Mouse (Mus musculus): ENCODE measurements at regions not wholly inside any gene's neighbourhood (a gene's known extent, or its start where the extent isn't known, plus 50 kb on each side); places are given as distances from the start of the nearest gene placed in this dataset.

GRCm38 (mm10) chr8:91987854-91988253 lies 186.0 kb upstream of the Irx3 start:
- no peak overlapping the region for H3K4me3 ChIP-seq (ENCODE audit: insufficient read depth, low read length)
- H3K27ac ChIP-seq (ENCODE audit: insufficient read depth, low read length): no peak overlapping the region
- no peaks in the 10 kb centered on the region for H3K4me1 ChIP-seq (ENCODE audit: control insufficient read depth, insufficient read depth, low read length)
- TF ChIP-seq POLR2A (IDR thresholded peaks at IDR 0.05; ENCODE audit: extremely low read depth, insufficient read depth, low read length): no peak
- TF ChIP-seq CTCF (IDR thresholded peaks at IDR 0.05; ENCODE audit: extremely low read depth, insufficient read depth, low read length): no peak

GRCm38 (mm10) chr8:91983171-91983570 lies 181.3 kb upstream of the Irx3 start:
- Histone ChIP-seq H3K4me3 (ENCODE audit: insufficient read depth, low read length) (no peak overlapping the region), H3K4me1 (ENCODE audit: control insufficient read depth, insufficient read depth, low read length) (no peaks in the 10 kb centered on the region), H3K27ac (ENCODE audit: insufficient read depth, low read length) (no peak overlapping the region)
- TF ChIP-seq CTCF (IDR thresholded peaks at IDR 0.05; ENCODE audit: extremely low read depth, insufficient read depth, low read length) (no peak), POLR2A (IDR thresholded peaks at IDR 0.05; ENCODE audit: extremely low read depth, insufficient read depth, low read length) (no peak)

DNA sequence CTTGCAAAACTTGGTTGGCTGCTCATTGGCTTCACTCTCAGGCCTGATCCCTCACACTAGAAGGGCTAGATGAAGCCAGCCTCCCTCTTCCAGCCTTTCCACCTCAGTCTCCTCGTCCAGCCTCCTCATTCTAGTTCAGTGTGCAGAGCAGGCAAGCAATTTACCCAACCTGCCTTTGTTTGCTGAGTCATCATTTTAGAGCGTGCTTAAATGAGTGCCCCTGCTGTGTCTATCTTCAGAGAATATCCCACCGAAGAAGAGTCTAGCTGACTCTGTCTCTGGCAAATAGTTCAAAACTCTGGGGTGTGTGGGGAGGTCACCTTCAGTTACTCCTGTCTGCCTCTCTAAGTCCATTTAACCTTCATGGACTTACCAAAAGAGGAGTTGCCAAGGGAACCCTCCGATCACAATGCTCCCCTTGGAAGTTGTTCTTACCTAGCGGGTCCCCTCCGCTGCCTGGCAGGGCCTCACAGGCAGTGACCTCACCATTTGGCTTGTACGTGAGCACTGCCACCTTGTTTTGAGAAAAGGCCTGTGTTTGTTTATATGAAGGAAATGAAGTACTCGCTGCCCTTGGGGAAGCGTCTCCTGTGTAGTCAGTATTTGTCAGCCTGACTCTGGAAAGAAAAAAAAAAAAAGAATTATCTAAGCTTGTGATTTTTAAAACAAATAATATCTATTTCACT lies 175.2 kb upstream of the Irx3 start:
- H3K27ac ChIP-seq (ENCODE audit: insufficient read depth, low read length): no peak overlapping the region
- H3K4me1 ChIP-seq (ENCODE audit: control insufficient read depth, insufficient read depth, low read length): no peaks in the 10 kb centered on the region
- no peak overlapping the region for H3K4me3 ChIP-seq (ENCODE audit: insufficient read depth, low read length)
- TF ChIP-seq POLR2A (IDR thresholded peaks at IDR 0.05; ENCODE audit: extremely low read depth, insufficient read depth, low read length): no peak
- no peak for TF ChIP-seq CTCF (IDR thresholded peaks at IDR 0.05; ENCODE audit: extremely low read depth, insufficient read depth, low read length)

- H3K4me1 ChIP-seq (ENCODE audit: control insufficient read depth, insufficient read depth, low read length): no peaks in the 10 kb centered on the region
- no peak overlapping the region for H3K27ac ChIP-seq (ENCODE audit: insufficient read depth, low read length)
Measured at GRCm38 (mm10) chr8:91975460-91975859, 173.6 kb upstream of the Irx3 start.

DNA sequence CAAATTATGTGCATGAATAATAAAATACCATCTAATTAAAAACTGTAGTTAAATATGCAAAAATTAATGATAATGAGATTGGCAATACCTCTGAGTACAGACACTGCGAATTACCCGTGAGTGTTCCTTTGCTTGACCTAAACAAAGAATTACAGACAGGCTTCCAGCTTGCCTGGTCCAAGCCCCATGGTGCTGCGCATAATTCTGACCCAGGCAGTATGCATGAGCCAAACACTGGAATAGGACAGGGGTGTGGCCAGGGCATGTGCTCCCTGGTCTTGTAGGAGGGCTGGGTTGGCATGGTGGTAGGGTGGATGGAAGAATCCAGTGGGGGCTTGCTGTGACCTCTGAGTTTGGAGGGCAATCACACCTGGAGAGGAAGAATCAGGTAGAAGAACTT lies 172.8 kb upstream of the Irx3 start:
- H3K4me1 ChIP-seq (ENCODE audit: control insufficient read depth, insufficient read depth, low read length): no peaks in the 10 kb centered on the region
- H3K4me3 ChIP-seq (ENCODE audit: insufficient read depth, low read length): no peak overlapping the region
- no peak overlapping the region for H3K27ac ChIP-seq (ENCODE audit: insufficient read depth, low read length)
- TF ChIP-seq CTCF (IDR thresholded peaks at IDR 0.05; ENCODE audit: extremely low read depth, insufficient read depth, low read length) (no peak), POLR2A (IDR thresholded peaks at IDR 0.05; ENCODE audit: extremely low read depth, insufficient read depth, low read length) (no peak)

More at GRCm38 (mm10) chr8:91975460-91975859, 173.6 kb upstream of the Irx3 start:
- H3K4me3 ChIP-seq (ENCODE audit: insufficient read depth, low read length): no peak overlapping the region
- TF ChIP-seq CTCF (IDR thresholded peaks at IDR 0.05; ENCODE audit: extremely low read depth, insufficient read depth, low read length): no peak
- TF ChIP-seq POLR2A (IDR thresholded peaks at IDR 0.05; ENCODE audit: extremely low read depth, insufficient read depth, low read length): no peak

GRCm38 (mm10) chr8:91973951-91974439 lies 172.1 kb upstream of the Irx3 start:
- Histone ChIP-seq H3K4me3 (ENCODE audit: insufficient read depth, low read length) (no peak overlapping the region), H3K27ac (ENCODE audit: insufficient read depth, low read length) (no peak overlapping the region)
- no peak for TF ChIP-seq POLR2A (IDR thresholded peaks at IDR 0.05; ENCODE audit: extremely low read depth, insufficient read depth, low read length)
- TF ChIP-seq CTCF (IDR thresholded peaks at IDR 0.05; ENCODE audit: extremely low read depth, insufficient read depth, low read length): no peak

DNA sequence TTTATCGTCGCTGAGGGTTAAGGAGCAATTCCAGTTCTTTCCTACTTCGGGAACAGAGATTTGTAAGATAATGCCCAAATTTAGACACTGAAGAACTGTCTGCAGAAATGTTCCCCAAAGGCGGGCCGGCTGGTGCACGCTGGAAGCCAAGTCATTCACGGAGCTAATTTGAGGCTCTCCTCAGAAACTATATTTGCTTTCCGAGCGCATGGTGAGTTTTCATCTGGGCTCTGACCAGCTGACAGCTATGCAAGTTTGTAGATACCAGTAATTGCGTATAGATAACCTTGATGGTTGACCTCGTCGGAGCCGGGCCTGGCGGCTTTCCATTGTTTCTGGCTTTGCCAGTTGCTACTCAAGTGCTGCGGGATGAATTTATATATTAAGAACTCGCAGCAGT lies 165.5 kb upstream of the Irx3 start:
- Histone ChIP-seq H3K4me3 (ENCODE audit: insufficient read depth, low read length) (0 out of 2 replicates have a peak overlapping the region, but pooled peaks have one; percentile 13), H3K4me1 (ENCODE audit: control insufficient read depth, insufficient read depth, low read length) (no peaks in the 10 kb centered on the region), H3K27ac (ENCODE audit: insufficient read depth, low read length) (no peak overlapping the region)
- TF ChIP-seq CTCF (IDR thresholded peaks at IDR 0.05; ENCODE audit: extremely low read depth, insufficient read depth, low read length): no peak
- no peak for TF ChIP-seq POLR2A (IDR thresholded peaks at IDR 0.05; ENCODE audit: extremely low read depth, insufficient read depth, low read length)

More at GRCm38 (mm10) chr8:91973951-91974439, 172.1 kb upstream of the Irx3 start:
- no peaks in the 10 kb centered on the region for H3K4me1 ChIP-seq (ENCODE audit: control insufficient read depth, insufficient read depth, low read length)

GRCm38 (mm10) chr8:91966891-91967370 lies 165.1 kb upstream of the Irx3 start:
- TF ChIP-seq POLR2A (IDR thresholded peaks at IDR 0.05; ENCODE audit: extremely low read depth, insufficient read depth, low read length) (no peak), CTCF (IDR thresholded peaks at IDR 0.05; ENCODE audit: extremely low read depth, insufficient read depth, low read length) (peak; percentile 18; the same call in 1 of the 2 replicates)
- Histone ChIP-seq H3K4me1 (ENCODE audit: control insufficient read depth, insufficient read depth, low read length) (no peaks in the 10 kb centered on the region), H3K4me3 (ENCODE audit: insufficient read depth, low read length) (0 out of 2 replicates have a peak overlapping the region, but pooled peaks have one; percentile 13), H3K27ac (ENCODE audit: insufficient read depth, low read length) (no peak overlapping the region)

DNA sequence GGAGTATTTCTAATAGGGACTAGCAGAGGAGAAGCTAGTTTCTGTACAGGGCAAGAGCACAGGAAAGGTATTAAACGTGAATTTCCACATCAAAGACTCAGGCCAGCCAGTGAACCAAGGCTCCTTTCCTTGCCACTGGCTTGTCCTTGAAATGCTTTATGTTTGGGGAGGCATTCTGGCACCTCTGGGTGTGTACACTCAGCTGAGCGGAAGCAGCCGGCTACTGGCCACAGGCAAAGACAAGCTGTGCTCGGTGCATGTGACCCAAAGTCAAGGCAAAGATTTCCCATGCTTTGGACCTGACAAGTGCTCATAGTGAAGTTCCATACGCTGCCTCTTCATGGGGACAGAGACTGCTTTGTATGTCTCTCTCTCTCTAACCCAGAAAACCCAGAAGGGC lies 159.8 kb upstream of the Irx3 start:
- TF ChIP-seq POLR2A (IDR thresholded peaks at IDR 0.05; ENCODE audit: extremely low read depth, insufficient read depth, low read length): no peak
- TF ChIP-seq CTCF (IDR thresholded peaks at IDR 0.05; ENCODE audit: extremely low read depth, insufficient read depth, low read length): no peak
- Histone ChIP-seq H3K4me3 (ENCODE audit: insufficient read depth, low read length) (no peak overlapping the region), H3K4me1 (ENCODE audit: control insufficient read depth, insufficient read depth, low read length) (no peaks in the 10 kb centered on the region), H3K27ac (ENCODE audit: insufficient read depth, low read length) (no peak overlapping the region)

DNA sequence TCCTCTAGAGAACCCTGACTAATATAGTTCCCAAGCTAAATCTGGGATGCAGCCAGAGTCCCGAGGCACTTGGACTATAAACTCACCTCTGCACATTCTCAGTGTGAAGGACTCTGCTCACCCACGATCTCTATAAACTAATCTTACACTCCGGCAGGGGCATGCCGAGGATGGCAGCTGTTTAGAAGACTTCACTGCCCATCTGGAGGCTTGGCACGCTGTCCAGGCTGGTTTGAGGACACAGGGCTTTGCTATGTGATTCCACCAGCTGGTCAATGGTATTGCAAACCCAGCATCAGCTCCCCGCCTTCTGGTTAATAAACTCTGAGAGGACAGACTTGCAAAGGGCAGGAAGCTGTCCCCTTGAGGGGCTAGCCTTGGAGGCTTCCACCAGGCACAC lies 153.3 kb upstream of the Irx3 start:
- TF ChIP-seq CTCF (IDR thresholded peaks at IDR 0.05; ENCODE audit: extremely low read depth, insufficient read depth, low read length) (no peak), POLR2A (IDR thresholded peaks at IDR 0.05; ENCODE audit: extremely low read depth, insufficient read depth, low read length) (no peak)

More for the DNA sequence above, 153.3 kb upstream of the Irx3 start:
- no peak overlapping the region for H3K27ac ChIP-seq (ENCODE audit: insufficient read depth, low read length)
- H3K4me3 ChIP-seq (ENCODE audit: insufficient read depth, low read length): no peak overlapping the region
- no peaks in the 10 kb centered on the region for H3K4me1 ChIP-seq (ENCODE audit: control insufficient read depth, insufficient read depth, low read length)
